Mouse (Mus musculus) kidney, adult 2 months (tissue): ENCODE data around the gene Ddhd1.

Source experiments
- CTCF ChIP-seq: fragments of 200-500 bp; conservative IDR thresholded peaks from 2 replicates; pipeline ENCODE4 v1.5.1; 2011; ENCODE audit warnings: low read depth, mild to moderate bottlenecking, control low read depth, low read length, moderate library complexity, mixed read lengths; ENCODE audit not compliant: insufficient read depth, insufficient read length
- POLR2A ChIP-seq: fragments of 200-500 bp; IDR thresholded peaks from one replicate; pipeline ENCODE4 v1.6.1; 2011; ENCODE audit warnings: low read depth, low read length, control low read depth

- no peak for TF ChIP-seq CTCF
- TF ChIP-seq POLR2A: no peak
Observed at GRCm38 (mm10) chr14:45615776-45616175, 42.2 kb downstream of the Ddhd1 start.
